Mouse (Mus musculus): Measurements from ENCODE around the gene Tmprss6. TPM values are rescaled to one million over a fixed set of nuclear protein-coding genes. Genes with fewer than 3 reads are reported as not detected.

The Tmprss6 gene
- total RNA-seq, 2 experiments from 2014 or later, result not detected

DNA sequence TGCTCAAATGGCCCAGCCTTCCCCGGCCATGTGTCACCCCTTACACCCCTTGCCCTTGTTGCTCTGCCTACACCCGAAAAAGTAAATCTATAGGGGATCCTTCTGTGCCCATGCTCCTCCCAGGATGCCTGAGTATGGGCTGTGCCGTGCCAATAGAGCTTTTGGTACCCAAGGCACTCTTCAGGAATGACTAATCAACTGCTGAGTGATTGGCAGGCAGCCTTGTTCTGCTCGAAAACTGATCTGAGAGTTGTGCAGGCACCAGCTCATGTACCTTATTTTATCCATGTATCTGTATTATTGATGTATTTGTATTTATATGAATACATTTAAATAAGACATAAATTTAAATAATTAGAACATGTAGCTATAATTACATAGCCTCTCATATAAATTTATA, 18.6 kb upstream of the Tmprss6 start:
- no peak for DNase-seq (ENCODE audit: low spot score in 2 of 2)
- intact Hi-C loops (cut with DNase I), result no loop called here

DNA sequence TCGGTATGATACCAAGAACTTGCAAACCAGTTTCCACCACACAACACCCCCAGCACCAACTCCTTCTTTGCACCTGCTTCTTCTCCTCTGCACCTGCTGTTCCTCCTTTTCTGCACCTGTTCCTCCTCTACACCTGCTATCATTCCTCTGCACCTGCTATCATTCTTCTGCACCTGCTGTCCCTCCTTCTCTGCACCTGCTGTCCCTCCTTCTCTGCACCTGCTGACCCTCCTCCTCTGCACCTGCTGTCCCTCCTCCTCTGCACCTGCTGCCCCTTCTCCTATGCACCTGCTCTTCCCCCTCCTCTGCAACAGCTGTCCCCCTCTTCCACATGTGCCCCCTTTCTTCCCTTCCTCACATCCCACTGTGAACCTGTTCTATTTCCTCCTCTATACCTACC, 18.1 kb upstream of the Tmprss6 start:
- intact Hi-C loops (cut with DNase I), result no loop called here
- DNase-seq (ENCODE audit: low spot score in 2 of 2), result no peak

DNA sequence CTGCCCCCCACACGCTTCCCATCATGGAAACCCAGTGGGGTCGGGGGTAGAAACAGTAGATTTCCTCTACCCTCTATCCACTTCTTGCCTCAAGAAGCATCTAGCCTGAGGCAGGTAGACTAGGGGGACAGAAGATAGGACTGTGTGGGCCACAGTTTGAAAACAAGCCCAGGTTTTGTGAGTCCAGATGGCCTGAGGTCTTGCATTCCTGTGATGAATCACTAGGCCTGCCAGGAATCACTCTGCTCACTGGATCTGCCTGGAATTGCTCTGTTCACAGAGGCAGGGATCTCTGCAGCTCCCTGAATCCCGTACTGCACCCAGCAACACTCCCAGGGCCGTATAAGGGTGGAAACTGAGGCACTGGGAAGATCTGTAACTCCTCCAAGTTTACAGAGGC, 14.9 kb upstream of the Tmprss6 start:
- intact Hi-C loops (cut with DNase I), result no loop called here
- no peak for DNase-seq (ENCODE audit: low spot score in 2 of 2)

DNA sequence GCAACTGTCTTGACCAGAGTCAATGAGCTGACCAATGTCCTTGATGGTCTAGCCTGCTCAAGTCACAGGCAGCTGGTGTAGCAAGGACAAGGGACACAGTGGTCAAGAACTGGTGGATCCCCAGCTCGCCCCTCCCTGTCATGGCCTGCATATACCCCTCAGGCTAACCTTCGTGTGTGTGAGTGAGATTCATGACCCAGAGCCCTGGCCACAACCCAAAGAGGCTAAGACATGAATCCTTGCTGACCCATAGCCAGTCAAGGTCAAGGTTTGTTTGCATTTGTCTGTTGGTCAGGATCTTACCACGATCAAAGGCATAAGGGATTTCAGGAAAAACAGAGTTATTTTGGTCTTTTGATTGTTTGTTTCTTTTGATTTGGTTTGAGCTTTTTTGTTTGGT, 14.1 kb upstream of the Tmprss6 start:
- intact Hi-C loops (cut with DNase I), result no loop called here
- no peak for DNase-seq (ENCODE audit: low spot score in 2 of 2)

DNA sequence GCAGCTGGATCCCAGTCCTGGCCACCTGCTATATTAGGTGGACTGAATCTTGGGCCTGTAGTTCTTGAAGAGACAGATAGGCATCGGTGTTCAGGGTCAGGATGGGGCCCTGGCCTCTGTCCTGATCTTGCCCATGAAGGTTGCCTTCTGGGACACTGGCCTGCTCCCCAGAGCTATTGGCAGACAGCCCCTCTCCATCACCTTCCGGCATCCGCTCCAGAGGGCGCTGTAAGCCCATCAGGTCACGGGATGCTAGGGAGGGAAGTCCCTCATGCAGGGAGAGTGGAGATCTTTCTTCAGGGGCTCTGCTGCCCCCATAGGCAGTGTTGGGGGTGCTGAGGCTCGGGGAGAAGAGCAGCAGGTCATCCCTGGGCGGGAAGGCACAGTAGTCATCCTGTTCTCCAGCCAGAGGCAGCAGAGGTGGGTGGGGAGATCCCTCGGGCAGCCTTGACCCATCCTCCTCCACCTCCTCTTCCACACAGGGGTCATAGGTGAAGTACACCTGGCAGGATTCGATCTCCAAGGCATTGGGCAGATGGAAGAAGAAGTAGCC, 13.1 kb upstream of the Tmprss6 start:
- intact Hi-C loops (cut with DNase I), result no loop called here
- DNase-seq (ENCODE audit: low spot score in 2 of 2), result no peak

DNA sequence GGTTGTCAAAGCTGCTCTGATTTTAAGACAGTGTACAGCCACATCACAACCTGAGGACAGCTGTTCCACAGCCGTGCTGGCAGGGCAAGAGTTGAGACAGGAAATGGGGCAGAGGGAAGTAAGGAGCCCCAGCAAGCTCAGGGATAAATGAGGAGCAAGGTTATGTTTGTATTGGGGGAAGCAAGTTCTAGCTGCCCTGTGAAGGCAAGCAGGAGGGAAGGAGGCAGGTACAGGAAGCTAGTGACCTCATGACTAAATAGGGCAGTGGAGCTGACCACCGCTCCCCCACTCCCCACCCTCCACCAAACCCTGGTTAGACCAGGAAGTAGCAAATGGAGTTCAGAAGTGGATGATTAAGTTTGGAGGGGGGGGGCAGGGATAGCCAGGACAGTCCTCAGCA, 12.6 kb upstream of the Tmprss6 start:
- intact Hi-C loops (cut with DNase I), result no loop called here
- no peak for DNase-seq (ENCODE audit: low spot score in 2 of 2)

DNA sequence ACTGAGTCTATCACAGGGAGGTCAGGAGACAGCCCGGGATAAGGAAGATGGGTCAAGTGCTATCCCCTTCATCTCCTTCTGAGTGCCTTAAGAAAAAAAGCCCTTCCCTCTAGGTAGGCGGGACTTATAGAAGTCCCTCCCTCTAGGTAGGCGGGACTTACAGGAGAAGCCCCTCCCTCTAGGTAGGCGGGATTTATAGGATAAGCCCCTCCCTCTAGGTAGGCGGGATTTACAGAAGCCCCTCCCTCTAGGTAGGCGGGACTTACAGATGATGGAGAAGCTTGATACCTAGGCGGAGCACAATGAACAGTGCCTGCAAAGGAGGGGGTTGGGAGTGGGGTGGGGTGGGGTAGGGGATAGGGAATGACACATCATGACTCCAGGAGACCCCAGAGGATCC, 11.7 kb upstream of the Tmprss6 start:
- intact Hi-C loops (cut with DNase I), result no loop called here
- DNase-seq (ENCODE audit: low spot score in 2 of 2), result no peak

DNA sequence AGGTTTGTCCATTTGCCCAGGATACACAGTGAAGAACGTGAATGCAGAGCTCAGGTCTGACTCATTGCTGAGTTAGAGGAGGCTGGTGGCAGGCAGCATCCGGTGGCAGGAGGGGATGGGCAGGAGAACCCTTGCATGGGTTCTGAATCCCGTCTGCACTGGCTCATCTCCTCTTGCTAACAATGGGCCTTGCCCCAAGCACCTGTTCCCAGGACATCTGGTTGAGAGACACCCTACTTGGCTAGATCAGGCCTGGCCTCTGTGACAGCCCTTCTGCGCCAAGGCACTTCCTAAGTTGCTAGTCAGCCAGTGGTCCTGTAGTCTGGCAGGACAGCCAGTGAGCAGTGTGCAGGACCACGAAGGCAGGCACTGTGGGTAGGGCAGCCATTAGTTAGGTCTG, 11.0 kb upstream of the Tmprss6 start:
- intact Hi-C loops (cut with DNase I), result no loop called here
- no peak for DNase-seq (ENCODE audit: low spot score in 2 of 2)

DNA sequence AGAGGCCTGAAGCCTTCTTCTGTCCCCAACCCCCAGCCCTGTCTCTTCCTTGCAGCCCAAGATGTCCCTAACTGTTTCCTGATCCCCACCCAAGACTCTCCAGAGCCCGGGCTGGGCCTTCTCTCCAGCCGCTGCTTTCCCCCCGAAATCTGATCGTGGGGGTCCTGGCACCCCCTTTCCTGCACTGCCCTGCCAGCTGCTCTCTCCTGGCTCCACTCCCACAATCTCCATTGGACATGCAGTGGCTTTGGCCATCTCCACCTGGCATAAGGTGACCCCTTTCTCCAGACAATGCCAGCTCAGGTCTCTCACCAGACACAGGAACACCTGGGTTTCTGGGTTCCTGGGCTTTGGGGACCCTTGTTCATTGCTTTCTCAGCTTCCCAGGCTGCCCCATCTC, 9.6 kb upstream of the Tmprss6 start:
- intact Hi-C loops (cut with DNase I), result no loop called here
- no peak for DNase-seq (ENCODE audit: low spot score in 2 of 2)

DNA sequence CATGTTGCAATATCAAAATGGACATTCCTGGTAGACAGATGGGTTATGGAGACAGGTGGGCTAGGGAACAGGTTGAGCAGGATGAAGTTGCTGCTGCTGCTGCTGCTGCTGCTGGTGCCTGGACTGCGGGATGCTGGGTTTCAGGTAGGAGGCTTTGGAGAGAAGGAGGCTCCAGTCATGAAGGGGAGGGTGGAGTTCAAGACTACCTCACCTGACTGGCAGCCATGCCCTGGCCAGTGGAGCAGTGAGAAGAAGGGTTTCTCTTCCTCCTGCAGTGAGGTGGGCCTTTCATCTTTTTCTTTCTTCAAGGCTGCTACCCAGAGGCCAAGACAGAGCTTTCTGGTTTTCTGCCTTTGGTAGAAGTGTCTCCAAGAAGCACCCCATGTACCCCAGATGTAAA, 8.4 kb upstream of the Tmprss6 start:
- DNase-seq (ENCODE audit: low spot score in 2 of 2), result no peak
- intact Hi-C loops (cut with DNase I), result no loop called here

DNA sequence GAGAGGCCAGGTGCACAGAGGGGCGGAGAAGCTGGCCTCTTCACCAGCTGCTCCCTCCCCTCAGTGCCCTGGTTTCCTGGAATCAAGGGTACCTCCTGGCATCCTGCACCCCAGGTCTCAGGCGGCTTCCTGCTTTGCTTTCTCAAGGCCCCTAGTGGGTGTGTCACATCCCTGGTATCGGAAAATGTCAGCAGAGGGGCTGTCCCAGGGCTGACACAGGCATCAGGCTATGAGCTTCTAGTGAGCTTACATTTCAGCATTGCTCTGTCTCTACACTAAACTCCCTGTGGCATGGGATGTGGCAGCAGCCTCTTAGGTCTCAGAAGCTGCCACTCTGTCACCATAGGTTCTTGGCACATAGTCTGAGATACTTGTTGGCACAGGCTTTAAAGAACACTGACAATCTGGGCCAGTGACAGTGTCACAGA, 7.2 kb upstream of the Tmprss6 start:
- no peak for DNase-seq (ENCODE audit: low spot score in 2 of 2)
- intact Hi-C loops (cut with DNase I), result no loop called here

DNA sequence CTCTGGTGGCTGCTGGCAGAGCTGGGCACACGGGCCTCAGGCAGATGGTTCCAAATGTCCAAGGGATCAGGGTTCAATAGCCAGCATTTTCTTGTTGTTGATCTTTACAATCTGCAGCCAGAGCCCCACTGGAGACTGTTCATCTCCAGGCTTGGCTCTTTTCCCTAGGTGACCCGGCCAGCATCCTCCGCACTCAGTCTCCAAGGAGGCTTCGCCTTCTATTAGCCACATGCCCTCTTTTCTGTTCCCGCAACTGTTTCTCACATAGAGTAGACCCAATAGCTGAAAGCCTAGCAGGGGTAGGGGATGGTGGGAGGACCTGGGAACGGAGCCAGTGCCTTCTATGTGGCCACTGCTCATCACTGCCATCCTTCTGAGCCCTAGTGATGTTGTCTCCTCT, 5.0 kb upstream of the Tmprss6 start:
- DNase-seq (ENCODE audit: low spot score in 2 of 2), result no peak
- intact Hi-C loops (cut with DNase I), result no loop called here

DNA sequence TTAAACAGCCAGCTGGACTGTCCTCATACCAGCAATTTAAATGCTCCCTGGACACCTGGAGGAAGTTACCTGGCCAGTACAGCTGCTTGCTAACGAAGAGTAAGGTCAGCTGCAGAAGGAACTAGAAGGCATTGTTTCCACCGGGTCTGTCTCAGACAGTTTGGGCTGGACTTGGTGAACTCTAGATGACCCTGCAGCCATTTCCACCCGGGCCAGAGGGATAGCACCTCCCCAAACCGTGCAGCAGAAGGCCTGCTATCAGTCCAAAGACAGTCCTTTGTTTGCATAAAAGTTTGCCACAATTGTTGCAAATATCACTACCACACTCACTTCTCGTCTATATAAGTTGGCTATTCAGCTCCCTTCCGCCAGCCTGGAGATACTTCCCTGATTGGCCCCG, 3.5 kb upstream of the Tmprss6 start:
- intact Hi-C loops (cut with DNase I), result no loop called here
- DNase-seq (ENCODE audit: low spot score in 2 of 2), result no peak

DNA sequence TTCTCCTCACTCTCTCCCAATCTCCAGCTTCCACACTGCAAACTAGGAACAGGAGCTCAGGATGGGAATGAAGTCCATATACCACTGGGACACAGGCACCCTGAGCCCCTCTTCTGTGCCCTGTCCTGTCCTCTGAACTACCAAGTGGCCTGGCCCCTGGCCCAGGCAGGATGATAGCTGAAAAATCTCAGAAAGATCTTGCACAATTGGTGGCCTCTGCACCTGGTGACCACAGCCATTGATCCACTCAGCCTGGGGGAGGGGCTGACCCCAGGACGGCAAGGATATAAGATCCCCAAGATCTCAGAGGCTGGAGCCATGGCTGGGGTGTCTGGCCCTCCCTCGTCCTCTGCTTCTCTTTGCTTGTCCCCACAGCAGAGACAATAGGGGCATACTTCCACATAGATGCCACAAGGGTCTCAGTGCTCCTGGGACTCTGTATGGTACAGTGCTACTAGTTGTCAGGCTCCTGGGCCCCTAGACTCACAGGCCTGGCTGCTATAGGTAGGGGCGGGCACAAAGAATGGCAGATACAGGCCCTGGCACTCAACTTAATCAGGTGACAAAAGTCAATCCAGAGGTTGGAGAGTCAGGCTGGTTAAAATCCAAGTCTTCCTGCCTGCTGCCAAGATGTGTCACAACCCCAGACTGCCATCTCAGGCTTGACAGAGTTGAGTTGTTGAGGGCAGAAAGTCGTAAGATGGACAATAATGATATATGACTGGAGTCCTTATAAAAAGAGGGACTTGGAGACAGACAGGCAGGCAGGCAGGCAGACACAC, 2.3 kb upstream of the Tmprss6 start:
- intact Hi-C loops (cut with DNase I), result no loop called here
- DNase-seq (ENCODE audit: low spot score in 2 of 2), result no peak

DNA sequence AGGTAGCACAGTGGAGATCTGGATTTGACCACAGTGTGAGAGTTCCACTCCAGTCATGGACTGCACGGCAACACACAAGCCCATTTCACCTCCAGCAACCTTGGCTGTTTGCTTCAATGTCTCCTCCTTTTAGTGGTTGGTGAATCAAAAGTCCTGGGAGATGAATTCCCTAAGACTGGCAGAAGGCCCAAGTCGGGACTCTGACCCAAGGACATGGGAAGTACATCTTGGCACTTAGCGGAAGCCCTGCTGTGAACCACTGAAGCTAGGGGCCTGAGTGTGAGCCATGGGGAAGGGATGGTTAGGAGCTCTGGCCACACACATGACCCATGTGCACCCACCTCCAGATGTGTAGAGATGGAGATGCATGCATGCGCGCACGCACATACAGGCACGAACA, 864 bp downstream of the Tmprss6 start:
- intact Hi-C loops (cut with DNase I), result no loop called here
- no peak for DNase-seq (ENCODE audit: low spot score in 2 of 2)

DNA sequence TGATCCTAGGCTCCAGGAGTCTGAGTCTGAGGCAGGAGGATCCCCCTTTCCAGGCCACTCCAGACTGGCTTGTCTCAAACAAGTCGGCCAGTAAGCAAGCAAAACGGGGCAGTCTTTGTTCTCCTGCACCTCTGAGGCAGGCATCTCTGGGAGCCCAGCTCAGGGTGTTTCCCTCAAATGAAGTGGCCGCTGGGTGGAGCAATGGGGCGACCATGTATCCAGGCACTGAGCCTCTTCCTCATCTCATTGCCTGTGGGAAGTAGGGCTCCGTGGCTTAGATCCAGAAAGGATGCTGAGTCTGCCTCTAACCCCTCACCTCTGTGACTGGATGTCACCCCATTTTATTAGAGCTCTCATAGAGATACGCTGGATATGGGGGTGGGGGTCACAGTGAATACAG, 1.6 kb downstream of the Tmprss6 start:
- intact Hi-C loops (cut with DNase I), result no loop called here
- no peak for DNase-seq (ENCODE audit: low spot score in 2 of 2)

DNA sequence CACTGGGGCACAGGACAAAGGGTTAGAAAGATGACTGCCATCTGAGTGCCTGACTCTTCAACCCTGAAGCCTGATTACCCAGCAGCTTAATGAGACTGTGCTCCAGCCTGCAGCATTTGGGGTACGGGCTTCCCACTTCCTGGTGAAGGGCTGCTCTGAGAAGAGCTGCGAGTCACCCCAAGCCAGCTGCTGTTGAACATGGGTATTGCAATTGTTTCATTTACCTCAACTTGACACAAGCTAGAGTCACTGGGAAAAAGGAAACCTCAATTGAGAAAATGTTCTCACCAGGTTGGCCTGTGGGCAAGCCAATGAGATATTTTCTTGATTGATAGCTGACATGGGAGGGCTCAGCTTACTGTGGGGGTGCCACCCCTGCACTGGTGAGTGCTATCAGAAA, 5.5 kb downstream of the Tmprss6 start:
- intact Hi-C loops (cut with DNase I), result no loop called here
- DNase-seq (ENCODE audit: low spot score in 2 of 2), result no peak

DNA sequence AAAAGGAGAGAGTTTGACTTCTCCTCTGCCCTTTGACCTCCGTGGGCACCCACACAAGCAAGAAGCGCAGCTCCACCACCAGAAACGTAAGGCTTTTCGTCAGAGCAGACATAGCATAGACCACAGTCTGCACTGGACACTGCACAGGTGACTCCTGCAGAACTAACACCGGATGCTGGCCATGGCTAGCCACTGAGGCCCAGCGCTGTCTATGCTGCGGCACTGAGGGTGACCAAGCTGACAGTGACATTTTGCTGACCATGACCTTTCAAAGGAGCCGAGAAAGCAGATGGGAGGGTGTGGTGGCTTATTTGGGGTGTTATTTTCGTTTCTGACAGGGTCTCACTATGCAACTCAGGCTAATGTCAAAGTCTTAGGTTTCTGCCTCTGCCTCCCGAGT, 11.2 kb downstream of the Tmprss6 start:
- no peak for DNase-seq (ENCODE audit: low spot score in 2 of 2)
- intact Hi-C loops (cut with DNase I), result loop anchor here (10.0 kb wide), 1 partner anchor 298 kb away; no protein-coding TSS in a partner anchor

DNA sequence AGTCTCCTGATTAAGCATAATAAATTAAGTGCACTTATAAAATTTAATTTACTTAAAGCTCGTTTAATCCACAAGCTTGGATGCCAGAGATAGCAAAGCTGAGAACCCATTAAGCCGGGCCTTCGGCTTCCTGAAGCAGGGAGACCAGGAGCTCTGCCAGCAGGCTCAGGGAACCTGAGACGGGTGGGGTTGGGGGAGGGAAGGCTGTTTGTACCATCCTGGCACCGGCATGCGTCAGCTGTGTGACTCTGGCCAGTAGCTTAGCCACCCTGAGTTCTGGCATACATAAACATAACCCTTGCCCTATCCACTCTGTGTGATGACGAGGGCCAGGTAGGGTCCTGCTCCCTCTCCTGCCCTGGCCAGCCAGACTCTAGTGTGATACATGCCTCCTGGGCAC, 12.4 kb downstream of the Tmprss6 start:
- intact Hi-C loops (cut with DNase I), result loop anchor here (10.0 kb wide), 1 partner anchor 299 kb away; no protein-coding TSS in a partner anchor
- DNase-seq (ENCODE audit: low spot score in 2 of 2), result no peak

DNA sequence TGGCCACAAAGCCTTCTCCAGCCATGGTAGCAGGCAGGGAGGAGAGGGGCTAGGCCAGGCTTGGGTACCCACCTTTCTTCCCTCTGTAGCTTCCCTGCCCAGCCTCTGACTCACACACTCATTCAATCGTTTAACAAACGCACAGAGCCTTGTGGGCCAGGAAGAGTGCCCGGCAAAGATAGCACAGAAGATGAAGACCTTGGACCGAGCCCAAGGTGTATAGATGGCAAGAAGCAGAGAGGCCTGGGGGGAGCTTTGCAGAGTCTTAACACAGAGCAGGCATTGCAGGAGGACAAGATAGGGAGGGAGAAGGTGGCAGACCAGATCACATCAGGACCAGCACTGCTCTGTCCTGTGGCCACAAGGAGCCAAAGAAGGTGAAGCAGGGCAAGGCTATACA, 13.3 kb downstream of the Tmprss6 start:
- intact Hi-C loops (cut with DNase I), result loop anchor here (10.0 kb wide), 1 partner anchor 300 kb away; no protein-coding TSS in a partner anchor
- DNase-seq (ENCODE audit: low spot score in 2 of 2), result no peak

DNA sequence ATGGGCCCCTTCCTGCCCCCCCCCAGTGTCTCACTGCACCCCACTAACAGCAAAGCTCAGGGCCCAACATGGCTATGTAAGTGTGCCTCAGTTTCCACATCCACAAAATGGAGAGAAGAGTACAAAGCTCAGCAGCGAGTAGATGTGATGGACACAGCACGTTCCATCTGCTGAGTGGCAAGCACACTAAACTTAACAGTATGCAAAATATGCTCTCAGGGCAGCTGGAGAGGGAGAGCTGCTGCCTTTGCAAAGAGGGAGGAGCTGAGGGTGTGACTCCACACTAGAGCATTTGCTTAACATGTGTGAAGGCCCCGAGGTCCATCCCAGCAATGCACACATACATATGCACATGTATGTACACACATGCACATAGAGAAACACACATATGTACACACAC, 15.5 kb downstream of the Tmprss6 start:
- no peak for DNase-seq (ENCODE audit: low spot score in 2 of 2)
- intact Hi-C loops (cut with DNase I), result loop anchor here (10.0 kb wide), 1 partner anchor 302 kb away; no protein-coding TSS in a partner anchor
